Mouse (Mus musculus) C2C12 (cell line): ENCODE results near the gene Gjc2. TPM values are rescaled to one million over a fixed set of nuclear protein-coding genes. Genes with fewer than 3 reads are reported as not detected.
A peak's percentile ranks its signal among the peaks of the same experiment; 100 is the strongest.

Experiments
- H3K27me3 ChIP-seq: one replicate; pipeline ENCODE4 v1.6.1; 2011; ENCODE audit not compliant: control insufficient read depth, insufficient read depth, insufficient read length
- H3K36me3 ChIP-seq: one replicate; pipeline ENCODE4 v1.6.1; 2011; ENCODE audit not compliant: control insufficient read depth, insufficient read depth
- H3K4me3 ChIP-seq: one replicate; pipeline ENCODE4 v1.5.1; 2011; ENCODE audit warnings: mild to moderate bottlenecking, control low read depth; ENCODE audit not compliant: poor library complexity, insufficient read depth, severe bottlenecking
- H3K79me2 ChIP-seq: one replicate; pipeline ENCODE4 v1.6.1; 2011; ENCODE audit not compliant: control insufficient read depth, insufficient read depth
- H3K79me3 ChIP-seq: one replicate; pipeline ENCODE4 v1.6.1; 2011; ENCODE audit warnings: low read depth, control low read depth
- H3ac ChIP-seq: one replicate; pipeline ENCODE3; 2011; ENCODE audit warnings: low read depth; ENCODE audit not compliant: control insufficient read depth, insufficient read length
- CEBPB ChIP-seq: IDR thresholded peaks from one replicate; pipeline ENCODE4 v1.6.1; 2011; ENCODE audit warnings: low read depth, mild to moderate bottlenecking, control low read depth, moderate library complexity
- CTCF ChIP-seq: IDR thresholded peaks from one replicate; pipeline ENCODE4 v1.5.1; 2011; ENCODE audit not compliant: control insufficient read depth, insufficient read depth, insufficient read length
- FOSL1 ChIP-seq: IDR thresholded peaks from one replicate; pipeline ENCODE4 v1.8.0; 2011; ENCODE audit warnings: mild to moderate bottlenecking, low read length; ENCODE audit not compliant: poor library complexity, insufficient read depth, severe bottlenecking
- MAX ChIP-seq: IDR thresholded peaks from one replicate; pipeline ENCODE4 v1.6.1; 2011; ENCODE audit warnings: mild to moderate bottlenecking, control low read depth
- MYOD1 ChIP-seq: IDR thresholded peaks from one replicate; pipeline ENCODE4 v1.6.1; 2011; ENCODE audit warnings: low read depth; ENCODE audit not compliant: control insufficient read depth, insufficient read length
- MYOG ChIP-seq: IDR thresholded peaks from one replicate; pipeline ENCODE4 v1.6.1; 2011; ENCODE audit not compliant: control insufficient read depth, insufficient read length; ENCODE audit errors: extremely low read depth
- USF1 ChIP-seq: IDR thresholded peaks from one replicate; pipeline ENCODE4 v1.6.1; 2011; ENCODE audit warnings: low read depth, mild to moderate bottlenecking, control low read depth, moderate library complexity
- polyA plus RNA-seq: library from polyadenylated mRNA; unstranded; fragments of >200 nt; fragmentation: generic; extraction: Trizol; gene quantifications from one replicate; pipeline ENCODE4 v1.2.1, GENCODE M21; 2012; ENCODE audit warnings: missing spikeins

Gene Gjc2
- polyA plus RNA-seq, 1 experiment, result 0.02 TPM

DNA sequence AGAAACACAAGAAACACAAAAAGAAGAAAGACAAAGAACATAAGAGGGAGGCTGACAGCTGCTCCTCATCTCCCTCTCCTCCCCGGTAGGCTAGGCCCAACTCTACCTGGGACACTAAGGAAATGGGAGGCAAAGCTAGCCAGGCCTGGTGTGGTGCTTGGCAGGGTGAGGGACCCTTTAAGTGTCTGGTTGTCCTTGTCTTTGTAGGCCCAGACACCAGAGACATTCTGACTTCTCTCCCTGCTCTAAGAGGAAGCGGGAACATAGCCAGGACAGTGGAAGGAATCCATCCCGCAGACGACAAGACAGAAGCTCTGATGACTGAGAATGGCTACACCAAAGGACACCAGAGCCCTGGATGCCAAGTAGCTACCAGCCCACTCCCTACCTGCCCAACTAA, 27.0 kb upstream of the Gjc2 start:
- Histone ChIP-seq H3K36me3 (peaks cover 68% of the 10 kb centered on the region), H3K4me3 (no peak overlapping the region), H3K27me3 (no peaks in the 10 kb centered on the region), H3K79me2 (peaks cover 67% of the 10 kb centered on the region), H3ac (no peak overlapping the region), H3K79me3 (peaks cover 30% of the 10 kb centered on the region)
- TF ChIP-seq CTCF (no peak), CEBPB (no peak), MAX (no peak), FOSL1 (no peak), MYOG (no peak), MYOD1 (no peak), USF1 (no peak)

DNA sequence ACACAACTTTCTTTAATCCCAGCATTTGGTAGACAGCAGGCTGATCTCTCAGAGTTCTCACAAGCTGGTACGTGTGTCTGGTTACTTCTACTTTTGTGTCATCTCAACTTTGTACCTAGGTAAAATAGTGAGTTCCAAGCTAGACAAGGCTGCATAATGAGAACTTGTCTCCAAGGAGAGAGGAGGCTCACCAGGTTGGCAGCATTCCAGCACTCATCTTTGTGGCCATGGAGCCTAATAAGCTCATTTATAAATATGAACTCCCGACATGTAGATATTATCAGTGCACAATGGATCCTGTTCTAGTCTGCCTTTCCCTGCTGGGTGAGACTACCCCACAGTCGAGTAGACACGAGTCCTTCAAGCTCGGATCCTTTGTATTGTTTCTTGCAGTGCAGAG, 26.6 kb upstream of the Gjc2 start:
- Histone ChIP-seq H3K79me3 (peaks cover 26% of the 10 kb centered on the region), H3K36me3 (peaks cover 67% of the 10 kb centered on the region)

DNA sequence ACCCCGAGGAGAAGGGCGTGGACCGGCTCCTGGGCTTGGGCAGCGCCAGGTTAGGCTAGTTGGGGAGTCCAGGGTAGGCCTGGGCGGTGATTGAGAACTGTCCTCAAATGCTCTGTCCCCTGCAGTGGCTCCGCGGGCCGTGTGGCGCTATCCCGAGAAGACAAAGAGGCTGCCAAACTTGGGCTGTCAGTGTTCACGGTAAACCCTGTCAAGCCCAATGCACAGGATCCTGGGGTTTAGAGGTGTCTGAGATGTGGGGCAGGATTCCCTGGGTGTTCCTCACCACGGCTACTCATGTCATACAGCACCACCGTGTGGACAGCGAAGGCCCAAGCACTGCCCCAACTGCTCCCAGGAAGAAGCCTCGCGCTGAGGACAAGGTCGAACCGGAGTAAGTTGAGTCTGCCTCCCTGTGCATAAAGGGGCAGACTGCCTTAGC, 26.0 kb upstream of the Gjc2 start:
- no peaks in the 10 kb centered on the region for H3K27me3 ChIP-seq
- peaks cover 57% of the 10 kb centered on the region for H3K79me2 ChIP-seq
- H3ac ChIP-seq, result peak overlapping the region; percentile 9
- peak overlapping the region; percentile 80 for H3K4me3 ChIP-seq
- H3K79me3 ChIP-seq, result peaks cover 20% of the 10 kb centered on the region
- TF ChIP-seq FOSL1, result no peak
- no peak for TF ChIP-seq USF1
- no peak for TF ChIP-seq MAX
- no peak for TF ChIP-seq CEBPB
- peak; percentile 81 for TF ChIP-seq CTCF
- no peak for TF ChIP-seq MYOD1
- no peak for TF ChIP-seq MYOG
- peaks cover 64% of the 10 kb centered on the region for H3K36me3 ChIP-seq

More for the DNA sequence above, 26.6 kb upstream of the Gjc2 start:
- Histone ChIP-seq H3K27me3 (no peaks in the 10 kb centered on the region), H3K79me2 (peaks cover 63% of the 10 kb centered on the region), H3K4me3 (no peak overlapping the region), H3ac (no peak overlapping the region)
- TF ChIP-seq FOSL1, result no peak
- no peak for TF ChIP-seq USF1
- no peak for TF ChIP-seq MYOD1
- no peak for TF ChIP-seq CTCF
- TF ChIP-seq MYOG, result no peak
- no peak for TF ChIP-seq CEBPB
- no peak for TF ChIP-seq MAX

DNA sequence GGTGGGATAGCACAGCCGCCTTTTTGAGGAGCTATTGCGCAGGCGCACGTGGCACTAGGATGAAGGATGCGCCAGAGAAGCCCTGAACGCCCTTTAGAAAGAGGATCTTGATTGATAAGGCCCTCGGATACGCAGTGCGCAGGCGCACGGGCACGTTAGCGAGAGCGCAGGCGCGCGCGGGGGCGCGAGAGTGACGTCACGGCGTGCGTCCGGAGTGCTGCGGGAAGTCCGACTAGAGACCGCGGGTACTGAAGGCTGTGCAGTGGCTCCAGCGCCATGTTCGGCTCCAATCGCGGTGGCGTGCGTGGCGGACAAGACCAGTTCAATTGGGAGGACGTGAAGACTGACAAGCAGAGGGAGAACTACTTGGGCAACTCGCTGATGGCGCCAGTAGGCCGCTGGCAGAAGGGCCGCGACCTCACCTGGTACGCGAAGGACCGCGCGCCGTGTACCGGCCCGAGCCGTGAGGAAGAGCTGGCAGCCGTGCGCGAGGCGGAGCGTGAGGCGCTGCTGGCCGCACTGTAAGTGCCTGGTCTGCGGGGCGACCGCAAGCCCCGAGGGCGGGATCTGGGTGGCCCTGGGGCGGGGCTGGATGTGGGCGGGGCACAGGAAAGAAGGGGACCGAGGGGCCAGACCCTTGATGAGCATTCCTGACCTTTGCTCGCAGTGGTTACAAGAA, 25.3 kb upstream of the Gjc2 start, which contains the start of gene 2310033P09Rik:
2310033P09Rik (plus strand) TSS at position 169 of the 679 bp plus-strand sequence.
- peak within 1 kb of the TSS; percentile 80 for H3K4me3 ChIP-seq
- TF ChIP-seq MAX, result peak; percentile 12
- no peak for TF ChIP-seq MYOD1
- H3K27me3 ChIP-seq, result no peaks in the 10 kb centered on the region
- H3K36me3 ChIP-seq, result peaks cover 56% of the 10 kb centered on the region
- peaks cover 50% of the 10 kb centered on the region for H3K79me2 ChIP-seq
- H3K79me3 ChIP-seq, result peaks cover 13% of the 10 kb centered on the region
- peak within 1 kb of the TSS; percentile 67 for H3ac ChIP-seq

DNA sequence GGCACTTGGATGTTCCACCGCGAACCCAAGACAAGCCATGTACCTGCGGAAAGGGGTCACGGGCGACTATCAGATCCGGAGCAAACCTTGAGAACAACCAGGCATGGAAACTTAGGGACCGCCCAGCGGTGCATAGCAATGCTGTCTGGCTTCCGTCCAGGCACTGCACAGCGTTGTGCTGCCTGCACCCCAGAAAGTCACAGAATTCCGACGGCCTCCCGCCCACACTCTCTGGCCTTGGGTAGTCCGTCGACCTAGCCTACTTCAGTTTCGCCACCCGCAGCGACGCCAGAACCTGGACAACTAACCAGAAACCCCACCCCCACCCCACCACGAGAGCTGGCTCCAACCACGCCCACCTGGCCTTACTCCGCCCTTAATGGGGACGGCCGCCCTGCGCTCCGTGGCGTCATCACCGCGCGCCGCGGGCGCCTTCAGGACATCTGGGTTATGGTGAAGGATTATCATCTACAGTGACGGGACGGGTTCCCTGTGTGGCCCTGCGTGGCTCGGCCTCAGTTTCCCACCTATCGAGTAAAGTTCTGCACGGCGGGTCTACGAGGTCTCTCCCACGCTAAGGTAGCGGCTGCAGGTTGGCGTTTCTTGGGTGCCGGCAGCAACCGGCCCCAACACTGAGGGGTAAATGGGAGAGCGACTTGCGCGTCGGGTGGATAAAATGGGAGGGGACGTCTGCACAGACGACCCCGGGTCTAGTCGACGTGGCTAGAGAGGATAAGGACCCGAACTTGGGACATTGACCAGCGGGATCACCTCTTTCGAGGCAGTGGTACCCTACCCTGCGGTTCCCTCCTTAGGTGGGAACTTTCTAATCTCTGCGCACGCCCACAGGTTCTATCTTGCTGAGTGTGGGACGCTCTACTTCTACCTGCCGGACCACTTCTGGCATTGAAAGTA, 19.3 kb upstream of the Gjc2 start, which contains the start of gene Mrpl55:
Mrpl55 (plus strand) TSS at position 406 of the 915 bp plus-strand sequence.
- H3K79me3 ChIP-seq, result peaks cover 4% of the 10 kb centered on the region

More for the DNA sequence above, 19.3 kb upstream of the Gjc2 start, which contains the start of gene Mrpl55:
- Histone ChIP-seq H3K79me2 (peaks cover 8% of the 10 kb centered on the region), H3K27me3 (no peaks in the 10 kb centered on the region), H3K36me3 (peaks cover 20% of the 10 kb centered on the region), H3ac (peak within 1 kb of the TSS; percentile 83), H3K4me3 (peak within 1 kb of the TSS; percentile 59)
- TF ChIP-seq MYOG, result no peak
